Mouse (Mus musculus): Measurements from ENCODE around the gene Fkbp3. TPM values are rescaled to one million over a fixed set of nuclear protein-coding genes. Genes with fewer than 3 reads are reported as not detected.
A peak's percentile ranks its signal among the peaks of the same experiment; 100 is the strongest.

Gene Fkbp3
- polyA plus RNA-seq, 1 experiment, result 3.2 TPM

DNA sequence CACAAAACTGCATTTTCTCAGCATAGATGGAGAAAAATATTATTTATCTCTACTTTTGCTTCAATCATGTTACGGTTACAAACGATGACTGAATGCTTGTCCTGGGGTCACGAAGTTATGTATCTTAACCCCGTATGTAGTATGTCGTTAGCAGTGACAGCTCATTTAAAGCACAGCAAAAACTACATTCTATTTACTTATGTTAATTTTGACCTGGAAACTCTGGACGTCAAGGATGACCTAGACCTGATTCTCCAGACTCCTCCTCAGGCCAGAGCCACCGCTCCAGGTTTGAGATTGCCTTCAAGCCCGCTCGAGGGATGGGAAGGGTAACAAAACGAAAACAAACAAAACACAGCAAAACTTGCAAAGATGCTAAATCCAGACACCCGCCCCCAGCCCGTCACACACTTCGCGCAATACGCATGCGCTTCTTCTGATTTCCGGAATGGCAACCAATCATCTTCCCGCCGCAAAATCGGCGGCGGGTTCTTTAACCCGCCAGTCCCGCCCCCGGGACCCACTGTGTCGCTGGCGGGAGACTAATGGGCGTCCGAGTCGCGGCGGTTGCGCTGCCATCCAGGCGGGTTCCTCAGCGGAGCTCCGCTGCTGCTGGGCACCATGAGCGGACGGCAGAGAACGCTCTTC lies 1.4 kb upstream of the Fkbp3 start, which contains the start of gene Fancm:
Fancm (plus strand) TSS at position 519 of the 648 bp plus-strand sequence.
- Histone ChIP-seq H3K27me3 (ENCODE audit: control insufficient read depth) (no peaks in the 10 kb centered on the region), H3K9me3 (ENCODE audit: control insufficient read depth, low read length) (no peaks in the 10 kb centered on the region), H3K36me3 (ENCODE audit: control insufficient read depth) (peaks cover 23% of the 10 kb centered on the region), H3K4me1 (ENCODE audit: control insufficient read depth) (peaks cover 55% of the 10 kb centered on the region), H3K4me3 (replicated peaks) (peak within 1 kb of the TSS; percentile 87)
- TF ChIP-seq TAL1 (IDR thresholded peaks at IDR 0.05; ENCODE audit: low read length) (no peak), GATA1 (IDR thresholded peaks at IDR 0.05; ENCODE audit: low read length) (no peak)

GRCm38 (mm10) chr12:65074651-65075050 lies 844 bp upstream of the Fkbp3 start:
- H3K9me3 ChIP-seq (ENCODE audit: control insufficient read depth, low read length), result no peaks in the 10 kb centered on the region
- peak overlapping the region; percentile 87 for H3K4me3 ChIP-seq (replicated peaks)
- peaks cover 55% of the 10 kb centered on the region for H3K4me1 ChIP-seq (ENCODE audit: control insufficient read depth)
- TF ChIP-seq TAL1 (IDR thresholded peaks at IDR 0.05; ENCODE audit: low read length) (no peak), GATA1 (IDR thresholded peaks at IDR 0.05; ENCODE audit: low read length) (no peak)
- no peaks in the 10 kb centered on the region for H3K27me3 ChIP-seq (ENCODE audit: control insufficient read depth)
- H3K36me3 ChIP-seq (ENCODE audit: control insufficient read depth), result peaks cover 20% of the 10 kb centered on the region

DNA sequence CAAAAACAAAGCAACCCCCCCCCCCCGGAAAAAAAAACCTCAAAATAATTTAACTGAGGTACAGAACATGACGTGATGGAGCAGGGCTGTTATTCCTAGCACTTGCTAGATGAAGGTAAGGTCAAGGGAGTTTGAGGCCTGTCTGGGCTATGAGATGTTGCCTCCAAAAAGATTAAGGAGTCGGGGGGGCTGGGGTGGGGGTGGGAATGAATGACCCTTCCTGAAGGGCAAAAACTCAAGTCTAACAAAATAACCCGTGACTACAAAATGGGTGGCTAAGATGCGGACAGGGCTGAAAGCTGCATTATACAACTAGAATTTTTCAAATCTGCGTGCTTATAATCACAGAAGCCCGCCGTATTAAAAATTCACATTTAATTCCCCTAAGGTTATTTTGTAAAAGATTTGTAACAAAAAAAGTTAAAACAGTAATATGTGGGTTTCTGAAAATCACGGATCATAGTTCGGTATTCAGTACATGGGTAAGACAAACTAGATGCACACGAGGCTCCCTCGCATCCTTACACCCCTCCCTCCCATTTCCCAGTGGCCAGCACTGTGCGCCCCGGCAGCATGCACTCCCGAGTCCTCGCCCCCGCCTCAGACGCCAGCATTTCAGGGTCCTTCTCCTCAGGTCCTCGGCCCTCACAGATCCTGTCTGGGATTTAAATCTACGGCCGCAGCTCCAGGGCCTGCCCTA lies 746 bp downstream of the Fkbp3 start:
- peaks cover 21% of the 10 kb centered on the region for H3K36me3 ChIP-seq (ENCODE audit: control insufficient read depth)
- no peaks in the 10 kb centered on the region for H3K9me3 ChIP-seq (ENCODE audit: control insufficient read depth, low read length)
- H3K27me3 ChIP-seq (ENCODE audit: control insufficient read depth), result no peaks in the 10 kb centered on the region
- H3K4me1 ChIP-seq (ENCODE audit: control insufficient read depth), result peaks cover 47% of the 10 kb centered on the region
- H3K4me3 ChIP-seq (replicated peaks), result peak overlapping the region; percentile 87
- TF ChIP-seq TAL1 (IDR thresholded peaks at IDR 0.05; ENCODE audit: low read length) (no peak), GATA1 (IDR thresholded peaks at IDR 0.05; ENCODE audit: low read length) (no peak)

DNA sequence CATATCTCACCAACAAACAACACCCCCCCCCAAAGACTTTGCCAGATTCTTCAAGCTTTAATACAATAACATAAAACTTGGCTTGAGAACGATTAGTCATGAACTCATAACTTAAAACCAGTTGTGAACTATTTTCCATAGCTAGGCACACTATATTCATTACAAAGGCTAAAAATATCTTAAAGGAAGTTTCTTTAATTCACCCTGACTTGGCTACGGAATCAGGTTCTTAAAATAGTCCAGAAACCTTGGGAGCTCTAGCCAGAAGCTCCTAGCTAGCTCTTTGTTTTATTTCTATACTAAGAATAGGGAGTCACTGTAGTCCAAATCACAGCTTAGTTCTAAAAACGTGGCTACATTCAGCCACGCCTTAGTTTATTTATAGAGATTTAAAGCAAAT lies 5.4 kb downstream of the Fkbp3 start:
- Histone ChIP-seq H3K27me3 (ENCODE audit: control insufficient read depth) (no peaks in the 10 kb centered on the region), H3K9me3 (ENCODE audit: control insufficient read depth, low read length) (no peaks in the 10 kb centered on the region), H3K36me3 (ENCODE audit: control insufficient read depth) (peaks cover 51% of the 10 kb centered on the region), H3K4me3 (replicated peaks) (no peak overlapping the region), H3K4me1 (ENCODE audit: control insufficient read depth) (peaks cover 10% of the 10 kb centered on the region)
- TF ChIP-seq TAL1 (IDR thresholded peaks at IDR 0.05; ENCODE audit: low read length) (no peak), GATA1 (IDR thresholded peaks at IDR 0.05; ENCODE audit: low read length) (no peak)

GRCm38 (mm10) chr12:65066234-65066633 lies 7.6 kb downstream of the Fkbp3 start:
- no peaks in the 10 kb centered on the region; the same call in 1 of the 2 replicates for H3K4me1 ChIP-seq (ENCODE audit: control insufficient read depth)
- H3K36me3 ChIP-seq (ENCODE audit: control insufficient read depth), result peaks cover 70% of the 10 kb centered on the region
- H3K9me3 ChIP-seq (ENCODE audit: control insufficient read depth, low read length), result no peaks in the 10 kb centered on the region
- no peak for TF ChIP-seq GATA1 (IDR thresholded peaks at IDR 0.05; ENCODE audit: low read length)
- TF ChIP-seq TAL1 (IDR thresholded peaks at IDR 0.05; ENCODE audit: low read length), result no peak
- no peaks in the 10 kb centered on the region for H3K27me3 ChIP-seq (ENCODE audit: control insufficient read depth)
- H3K4me3 ChIP-seq (replicated peaks), result no peak overlapping the region

DNA sequence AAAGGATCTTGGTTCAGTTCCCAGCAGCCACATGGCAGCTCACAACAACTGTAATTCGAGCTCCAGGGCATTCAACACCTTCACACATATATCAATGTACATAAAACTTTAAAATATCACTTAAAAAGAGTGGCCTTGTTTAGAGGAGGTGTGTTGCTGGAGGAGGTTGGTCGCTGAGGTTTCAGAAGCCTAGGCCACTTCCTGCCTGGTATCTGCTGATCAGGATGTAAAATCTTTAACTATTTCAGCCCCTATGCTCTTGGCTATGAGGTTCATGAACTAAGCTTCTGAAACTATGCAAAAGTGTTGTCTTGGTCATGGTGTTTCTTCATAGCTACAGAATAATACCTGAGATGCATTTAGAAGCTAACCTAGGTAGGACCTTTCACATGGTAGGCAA lies 8.6 kb downstream of the Fkbp3 start:
- H3K36me3 ChIP-seq (ENCODE audit: control insufficient read depth), result peaks cover 79% of the 10 kb centered on the region
- no peaks in the 10 kb centered on the region for H3K27me3 ChIP-seq (ENCODE audit: control insufficient read depth)
- no peaks in the 10 kb centered on the region for H3K9me3 ChIP-seq (ENCODE audit: control insufficient read depth, low read length)
- TF ChIP-seq TAL1 (IDR thresholded peaks at IDR 0.05; ENCODE audit: low read length) (no peak), GATA1 (IDR thresholded peaks at IDR 0.05; ENCODE audit: low read length) (no peak)
- no peaks in the 10 kb centered on the region; the same call in 1 of the 2 replicates for H3K4me1 ChIP-seq (ENCODE audit: control insufficient read depth)
- H3K4me3 ChIP-seq (replicated peaks), result no peak overlapping the region

GRCm38 (mm10) chr12:65061082-65061481 lies 12.7 kb downstream of the Fkbp3 start:
- Histone ChIP-seq H3K27me3 (ENCODE audit: control insufficient read depth) (no peaks in the 10 kb centered on the region), H3K36me3 (ENCODE audit: control insufficient read depth) (peaks cover 92% of the 10 kb centered on the region), H3K4me3 (replicated peaks) (no peak overlapping the region), H3K4me1 (ENCODE audit: control insufficient read depth) (no peaks in the 10 kb centered on the region), H3K9me3 (ENCODE audit: control insufficient read depth, low read length) (no peaks in the 10 kb centered on the region)
- TF ChIP-seq TAL1 (IDR thresholded peaks at IDR 0.05; ENCODE audit: low read length) (no peak), GATA1 (IDR thresholded peaks at IDR 0.05; ENCODE audit: low read length) (no peak)

DNA sequence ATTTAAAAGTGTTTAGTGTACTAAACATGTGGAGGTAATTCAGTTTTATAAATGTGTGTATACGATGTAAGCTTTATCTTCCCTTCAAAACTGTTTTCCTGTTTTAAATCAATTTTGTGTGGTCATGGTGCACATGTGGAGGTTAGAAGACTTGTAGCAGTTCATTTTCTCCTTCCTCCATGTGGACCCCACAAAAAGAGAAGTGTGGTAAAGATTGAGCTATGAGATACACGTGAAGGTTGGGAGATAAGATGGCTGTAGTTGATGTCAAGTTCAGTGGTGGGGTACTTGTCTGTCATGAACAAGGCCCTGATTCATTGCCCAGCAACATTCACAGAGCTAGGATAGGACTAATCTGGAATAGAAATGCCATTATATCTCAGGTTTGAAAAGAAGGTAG lies 15.6 kb downstream of the Fkbp3 start:
- H3K4me3 ChIP-seq (replicated peaks), result no peak overlapping the region
- no peak for TF ChIP-seq GATA1 (IDR thresholded peaks at IDR 0.05; ENCODE audit: low read length)
- TF ChIP-seq TAL1 (IDR thresholded peaks at IDR 0.05; ENCODE audit: low read length), result no peak
- no peaks in the 10 kb centered on the region for H3K27me3 ChIP-seq (ENCODE audit: control insufficient read depth)
- H3K36me3 ChIP-seq (ENCODE audit: control insufficient read depth), result peaks cover 90% of the 10 kb centered on the region
- no peaks in the 10 kb centered on the region for H3K9me3 ChIP-seq (ENCODE audit: control insufficient read depth, low read length)
- no peaks in the 10 kb centered on the region for H3K4me1 ChIP-seq (ENCODE audit: control insufficient read depth)

DNA sequence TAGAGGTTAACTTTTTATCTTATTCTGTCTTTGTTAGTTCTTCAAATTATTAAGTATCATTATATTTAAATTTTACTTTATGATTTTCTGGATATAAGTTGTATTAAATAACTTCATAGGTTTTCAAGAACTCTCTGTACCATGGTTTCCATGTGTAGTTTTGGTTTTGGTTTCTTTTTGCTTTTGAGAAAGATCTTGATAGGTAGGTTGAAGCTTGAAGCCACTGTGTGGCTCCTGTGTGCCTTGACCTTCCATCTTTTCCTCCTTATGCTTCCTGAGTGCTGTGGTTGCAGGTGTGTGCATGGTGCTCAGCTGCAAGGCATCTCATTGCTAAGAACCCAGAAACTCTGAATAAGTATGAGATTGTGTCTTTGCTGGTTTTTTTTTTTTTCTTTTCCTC lies 25.0 kb downstream of the Fkbp3 start:
- H3K27me3 ChIP-seq (ENCODE audit: control insufficient read depth), result no peaks in the 10 kb centered on the region
- H3K4me3 ChIP-seq (replicated peaks), result no peak overlapping the region
- H3K9me3 ChIP-seq (ENCODE audit: control insufficient read depth, low read length), result no peaks in the 10 kb centered on the region
- peaks cover 78% of the 10 kb centered on the region for H3K36me3 ChIP-seq (ENCODE audit: control insufficient read depth)
- TF ChIP-seq GATA1 (IDR thresholded peaks at IDR 0.05; ENCODE audit: low read length) (no peak), TAL1 (IDR thresholded peaks at IDR 0.05; ENCODE audit: low read length) (no peak)
- H3K4me1 ChIP-seq (ENCODE audit: control insufficient read depth), result no peaks in the 10 kb centered on the region
